Mouse (Mus musculus) hindbrain, embryonic 11.5 days (tissue): Measurements from ENCODE around the gene Ska3. TPM values are rescaled to one million over a fixed set of nuclear protein-coding genes. Genes with fewer than 3 reads are reported as not detected.
A peak's percentile ranks its signal among the peaks of the same experiment; 100 is the strongest.
"Not testable (repeated sequence)": the region's sequence is repeated elsewhere in the genome, so short reads cannot be mapped to it uniquely, and the experiment has no call there.

Source experiments
- ATAC-seq: fragments of 200-750 bp; cut with Nextera tagmentation; 2 replicates; pipeline ENCODE4 v1.8.0; 2017; ENCODE audit warnings: mild to moderate bottlenecking, moderate TSS enrichment, moderate library complexity; ENCODE audit not compliant: low FRiP score
- DNase-seq: peaks from one replicate; pipeline ENCODE4 v3.0.0-alpha.2; 2015; ENCODE audit warnings: low spot score
- H3K27ac ChIP-seq: fragments of 300-500 bp; sonication (generic); 2 replicates; pipeline ENCODE4 v1.5.1; 2014; ENCODE audit warnings: mild to moderate bottlenecking, low read depth, low read length
- H3K27me3 ChIP-seq: fragments of 300-500 bp; sonication (generic); 2 replicates; pipeline ENCODE4 v1.6.1; 2014; ENCODE audit warnings: mild to moderate bottlenecking, low read length, moderate library complexity, mixed read lengths; ENCODE audit not compliant: control insufficient read depth, insufficient read depth
- H3K36me3 ChIP-seq: fragments of 300-500 bp; sonication (generic); 2 replicates; pipeline ENCODE4 v1.6.1; 2014; ENCODE audit warnings: mild to moderate bottlenecking, low read length, moderate library complexity, mixed read lengths; ENCODE audit not compliant: control insufficient read depth, insufficient read depth
- H3K4me1 ChIP-seq: fragments of 300-500 bp; sonication (generic); replicated peaks from 2 replicates; pipeline ENCODE4 v1.6.1; 2014; ENCODE audit warnings: low read length, mixed read lengths; ENCODE audit not compliant: control insufficient read depth, insufficient read depth
- H3K4me2 ChIP-seq: fragments of 300-500 bp; sonication (generic); replicated peaks from 2 replicates; pipeline ENCODE4 v1.6.1; 2014; ENCODE audit warnings: mild to moderate bottlenecking, low read depth, low read length
- H3K4me3 ChIP-seq: fragments of 300-500 bp; sonication (generic); 2 replicates; pipeline ENCODE4 v1.5.1; 2014; ENCODE audit warnings: low read depth, low read length
- H3K9ac ChIP-seq: fragments of 300-500 bp; sonication (generic); 2 replicates; pipeline ENCODE4 v1.6.1; 2014; ENCODE audit warnings: low read depth, low read length
- H3K9me3 ChIP-seq: fragments of 300-500 bp; sonication (generic); 2 replicates; pipeline ENCODE4 v1.6.1; 2016; ENCODE audit warnings: low read length; ENCODE audit not compliant: control insufficient read depth
- WGBS: fragments of 180-500 bp; shearing (Covaris S2); extraction: QIAGEN DNeasy Blood & Tissue Kit; methylation state at CpG from one replicate; pipeline ENCODE4 v1.1.7; 2014; 5-methylcytosine and 5-hydroxymethylcytosine counted together
- polyA plus RNA-seq: library from polyadenylated mRNA; unstranded; fragments of >200 nt; fragmentation: Nextera tagmentation; extraction: Ambion mirVana; gene quantifications from 2 replicates; pipeline ENCODE4 v1.2.1, GENCODE M21; 2014

Gene Ska3
- polyA plus RNA-seq, 1 experiment from 2014 or later = 44.5 TPM

DNA sequence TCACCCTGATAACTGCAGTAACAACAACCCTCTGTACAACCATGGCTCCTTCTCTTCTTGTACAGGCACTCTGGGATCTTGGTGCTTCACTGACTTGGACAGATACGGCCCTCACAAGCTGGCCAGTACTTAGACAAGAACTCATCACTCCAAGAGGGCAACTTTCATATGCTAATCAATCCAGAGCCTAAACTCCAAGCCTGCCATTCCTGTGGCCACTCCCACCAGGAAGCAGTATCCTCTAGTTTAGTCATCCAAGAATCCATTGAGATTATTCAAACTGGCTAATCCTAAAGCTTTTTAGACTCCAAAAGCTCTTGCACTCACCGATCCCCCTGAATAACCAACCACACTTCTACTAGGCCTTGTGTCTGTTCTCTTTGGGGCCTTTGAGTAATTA, 27.0 kb upstream of the Ska3 start:
- Histone ChIP-seq H3K36me3 (no peaks in the 10 kb centered on the region), H3K4me1 (no peaks in the 10 kb centered on the region), H3K27me3 (no peaks in the 10 kb centered on the region), H3K27ac (no peak overlapping the region), H3K4me2 (no peak overlapping the region), H3K4me3 (no peak overlapping the region), H3K9me3 (no peaks in the 10 kb centered on the region), H3K9ac (no peak overlapping the region)
- DNase-seq (no peak), ATAC-seq (no peak)
- WGBS = 85% methylated on average over 2 of the region's 2 CpGs

DNA sequence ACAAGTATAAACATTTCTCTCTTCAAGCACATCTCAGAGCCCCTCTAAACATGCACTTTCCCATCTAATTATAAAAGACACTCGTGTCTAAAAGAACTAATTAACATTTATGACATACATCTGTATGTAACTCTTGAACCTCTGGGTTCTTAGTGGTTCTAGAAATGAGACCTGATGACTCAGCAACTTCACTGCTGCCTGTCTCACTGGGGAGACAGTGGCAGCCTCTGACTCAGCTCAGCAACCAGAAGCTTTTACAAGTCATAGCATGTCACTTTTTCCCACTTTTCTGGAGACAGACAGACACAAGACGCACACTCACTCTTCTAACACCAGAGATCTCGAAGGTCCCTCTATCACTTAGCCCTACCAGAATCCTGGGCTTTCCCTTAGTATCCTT, 24.3 kb upstream of the Ska3 start:
- Histone ChIP-seq H3K4me3 (no peak overlapping the region), H3K36me3 (no peaks in the 10 kb centered on the region), H3K9me3 (no peaks in the 10 kb centered on the region), H3K27ac (no peak overlapping the region), H3K27me3 (no peaks in the 10 kb centered on the region), H3K9ac (no peak overlapping the region), H3K4me2 (no peak overlapping the region), H3K4me1 (no peaks in the 10 kb centered on the region)
- ATAC-seq (no peak), DNase-seq (no peak)
- WGBS = 88% methylated on average over 3 of the region's 3 CpGs

GRCm38 (mm10) chr14:57848646-57849045, 22.7 kb upstream of the Ska3 start:
- no peak for ATAC-seq
- no peaks in the 10 kb centered on the region for H3K36me3 ChIP-seq
- WGBS = 92% methylated on average over 2 of the region's 2 CpGs

GRCm38 (mm10) chr14:57848061-57848460, 22.1 kb upstream of the Ska3 start:
- not testable (repeated sequence) for H3K9ac ChIP-seq, H3K4me3 ChIP-seq, H3K4me2 ChIP-seq, H3K9me3 ChIP-seq, H3K4me1 ChIP-seq, H3K27ac ChIP-seq, H3K27me3 ChIP-seq, H3K36me3 ChIP-seq, ATAC-seq, DNase-seq
- 82% methylated on average over 5 of the region's 5 CpGs for WGBS

More at GRCm38 (mm10) chr14:57848646-57849045, 22.7 kb upstream of the Ska3 start:
- Histone ChIP-seq H3K27me3 (no peaks in the 10 kb centered on the region), H3K4me2 (no peak overlapping the region), H3K27ac (no peak overlapping the region), H3K9me3 (no peaks in the 10 kb centered on the region), H3K9ac (no peak overlapping the region), H3K4me1 (no peaks in the 10 kb centered on the region), H3K4me3 (no peak overlapping the region)
- DNase-seq = no peak

DNA sequence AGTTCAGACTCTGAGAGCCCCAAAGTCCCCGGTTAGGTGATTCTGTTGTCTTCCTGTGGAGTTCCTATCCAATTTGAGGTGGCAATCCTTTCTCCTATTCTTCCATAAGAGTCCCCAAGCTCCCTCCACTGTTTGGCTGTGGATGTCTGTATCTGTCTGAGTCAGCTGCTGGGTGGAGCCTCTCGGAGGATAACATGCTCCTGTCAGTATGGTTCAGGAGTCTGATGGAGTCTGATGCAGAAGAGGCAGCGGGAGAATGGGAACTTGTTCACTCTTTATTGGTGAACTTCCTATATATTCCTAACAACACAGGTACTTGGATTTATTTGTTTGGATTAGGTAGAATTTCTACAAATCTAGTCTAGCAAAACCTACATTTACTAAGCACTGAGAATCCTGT, 18.6 kb upstream of the Ska3 start:
- H3K27ac ChIP-seq = no peak overlapping the region
- DNase-seq = no peak
- ATAC-seq = no peak
- H3K36me3 ChIP-seq = no peaks in the 10 kb centered on the region
- H3K4me1 ChIP-seq = no peaks in the 10 kb centered on the region
- H3K9ac ChIP-seq = no peak overlapping the region
- no peaks in the 10 kb centered on the region for H3K27me3 ChIP-seq
- WGBS = 98% methylated on average over 3 of the region's 3 CpGs
- no peak overlapping the region for H3K4me3 ChIP-seq
- no peaks in the 10 kb centered on the region for H3K9me3 ChIP-seq
- no peak overlapping the region for H3K4me2 ChIP-seq

- Histone ChIP-seq H3K4me3 (no peak overlapping the region), H3K27ac (no peak overlapping the region), H3K9ac (no peak overlapping the region), H3K4me2 (no peak overlapping the region), H3K4me1 (no peaks in the 10 kb centered on the region), H3K36me3 (0 out of 2 replicates have a peak, but pooled peaks cover 2% of the 10 kb centered on the region), H3K9me3 (no peaks in the 10 kb centered on the region), H3K27me3 (no peaks in the 10 kb centered on the region)
- 95% methylated on average over 10 of the region's 10 CpGs for WGBS
- DNase-seq (no peak), ATAC-seq (no peak)
Measured at GRCm38 (mm10) chr14:57835157-57835556, 9.2 kb upstream of the Ska3 start.

DNA sequence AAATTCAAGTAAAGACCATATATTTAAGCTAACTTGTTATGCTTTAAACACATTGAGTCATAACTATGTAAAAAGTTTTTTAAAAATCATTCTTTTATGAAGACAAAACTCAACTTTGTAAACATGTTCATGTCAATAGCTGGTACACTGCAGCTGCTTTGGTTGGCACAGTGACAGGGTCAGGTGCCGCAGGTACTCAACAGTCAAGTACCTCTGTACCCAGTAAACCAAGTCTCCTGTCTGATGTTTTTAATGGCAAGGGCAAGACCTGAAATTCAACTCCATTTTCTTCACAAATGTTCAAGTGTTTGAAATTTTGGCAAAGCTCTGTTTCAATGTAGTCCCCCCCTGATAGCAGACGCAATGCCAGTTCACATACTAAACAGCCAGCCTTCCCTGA, 7.5 kb upstream of the Ska3 start:
- H3K4me2 ChIP-seq = no peak overlapping the region
- H3K9me3 ChIP-seq = no peaks in the 10 kb centered on the region
- no peaks in the 10 kb centered on the region for H3K27me3 ChIP-seq
- 95% methylated on average over 2 of the region's 2 CpGs for WGBS
- no peak for DNase-seq
- no peak overlapping the region for H3K9ac ChIP-seq
- H3K36me3 ChIP-seq = 0 out of 2 replicates have a peak, but pooled peaks cover 2% of the 10 kb centered on the region
- H3K4me3 ChIP-seq = no peak overlapping the region
- H3K4me1 ChIP-seq = no peaks in the 10 kb centered on the region
- no peak for ATAC-seq
- H3K27ac ChIP-seq = 0 out of 2 replicates have a peak overlapping the region, but pooled peaks have one; percentile 5

DNA sequence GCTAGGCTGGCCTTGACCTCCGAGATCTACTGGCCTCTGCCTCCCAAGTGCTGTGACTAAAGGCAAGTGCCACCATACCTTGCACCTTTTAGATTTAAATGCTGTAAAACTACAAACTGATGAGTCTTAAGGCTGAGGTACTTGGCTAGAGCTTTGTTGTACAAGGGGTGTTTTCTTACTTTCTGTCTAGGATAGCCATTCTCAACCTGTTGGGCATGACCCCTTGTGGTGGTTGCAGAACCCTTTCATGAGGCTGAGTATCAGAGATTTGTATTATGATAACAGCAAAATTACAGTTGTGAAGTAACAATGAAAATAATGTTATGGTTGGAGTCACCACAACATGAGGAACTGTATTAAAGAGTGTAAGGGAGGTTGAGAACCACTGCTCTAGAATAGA, 1.3 kb upstream of the Ska3 start:
- 79% methylated on average over 1 of the region's 1 CpGs for WGBS

DNA sequence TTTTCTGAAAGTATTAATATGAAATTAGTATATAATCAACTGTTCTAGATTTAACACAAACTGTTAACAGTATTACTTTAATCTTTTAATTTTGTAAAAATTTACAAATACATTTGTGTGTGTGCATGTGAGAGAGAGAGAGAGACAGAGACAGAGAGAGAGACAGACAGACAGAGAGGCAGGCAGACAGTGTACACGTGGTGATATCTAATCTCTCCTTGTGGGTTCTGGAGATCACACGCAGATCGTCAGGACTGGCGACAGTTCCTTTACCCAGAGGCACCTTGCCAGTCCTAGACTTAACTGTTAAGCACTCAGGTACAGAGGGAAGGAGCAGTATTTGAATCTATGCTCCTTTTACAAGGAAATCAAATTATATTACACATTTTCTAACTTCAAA, 5.1 kb downstream of the Ska3 start:
- H3K27ac ChIP-seq = no peak overlapping the region
- H3K36me3 ChIP-seq = peaks cover 3% of the 10 kb centered on the region; the same call in 1 of the 2 replicates
- 91% methylated on average over 4 of the region's 4 CpGs for WGBS
- H3K9me3 ChIP-seq = no peaks in the 10 kb centered on the region
- no peak overlapping the region for H3K4me3 ChIP-seq
- no peak overlapping the region for H3K9ac ChIP-seq
- DNase-seq (no peak), ATAC-seq (no peak)
- no peak overlapping the region for H3K4me2 ChIP-seq
- no peaks in the 10 kb centered on the region for H3K27me3 ChIP-seq
- no peaks in the 10 kb centered on the region for H3K4me1 ChIP-seq

More for the DNA sequence above, 1.3 kb upstream of the Ska3 start:
- H3K27me3 ChIP-seq = no peaks in the 10 kb centered on the region
- no peak for DNase-seq
- peak overlapping the region; percentile 88 for H3K9ac ChIP-seq
- peak overlapping the region; percentile 71 for H3K4me3 ChIP-seq
- no peak for ATAC-seq
- H3K9me3 ChIP-seq = no peaks in the 10 kb centered on the region
- no peaks in the 10 kb centered on the region for H3K36me3 ChIP-seq
- 0 out of 2 replicates have a peak, but pooled peaks cover 3% of the 10 kb centered on the region for H3K4me1 ChIP-seq
- no peak overlapping the region for H3K27ac ChIP-seq
- H3K4me2 ChIP-seq = peak overlapping the region; percentile 74
